Mouse (Mus musculus): ENCODE measurements around the gene Prkacb. TPM values are rescaled to one million over a fixed set of nuclear protein-coding genes. Genes with fewer than 3 reads are reported as not detected.
"Not testable (repeated sequence)": the region's sequence is repeated elsewhere in the genome, so short reads cannot be mapped to it uniquely, and the experiment has no call there.

Prkacb gene
- polyA plus RNA-seq, 1 experiment from 2014 or later = 67.3 TPM

DNA sequence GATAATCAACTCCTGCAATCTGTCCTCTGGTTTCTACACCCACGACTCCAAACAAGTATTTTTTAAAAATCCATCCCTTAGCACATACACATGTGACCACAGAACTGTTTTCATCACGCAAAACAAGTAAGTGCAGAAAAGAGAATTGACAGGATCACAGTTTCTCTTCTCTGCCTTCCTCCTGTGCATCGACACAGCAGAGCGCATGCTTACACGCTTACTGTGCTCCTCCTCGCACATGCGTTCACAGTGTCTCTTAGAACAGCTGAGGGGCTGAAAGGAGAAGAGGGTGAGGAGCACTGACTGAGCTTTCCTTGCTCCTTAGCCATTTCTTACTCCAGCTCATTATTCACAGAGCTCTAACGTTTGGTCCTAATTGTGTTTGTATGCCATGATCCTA lies 33.9 kb downstream of the Prkacb start:
- DNase-seq (ENCODE audit: low spot score) = no peak

- no peak for DNase-seq (ENCODE audit: low spot score)
Measured at GRCm38 (mm10) chr3:146778451-146778850, 34.3 kb downstream of the Prkacb start.

GRCm38 (mm10) chr3:146776711-146777110 lies 36.1 kb downstream of the Prkacb start:
- no peak for DNase-seq (ENCODE audit: low spot score)

DNA sequence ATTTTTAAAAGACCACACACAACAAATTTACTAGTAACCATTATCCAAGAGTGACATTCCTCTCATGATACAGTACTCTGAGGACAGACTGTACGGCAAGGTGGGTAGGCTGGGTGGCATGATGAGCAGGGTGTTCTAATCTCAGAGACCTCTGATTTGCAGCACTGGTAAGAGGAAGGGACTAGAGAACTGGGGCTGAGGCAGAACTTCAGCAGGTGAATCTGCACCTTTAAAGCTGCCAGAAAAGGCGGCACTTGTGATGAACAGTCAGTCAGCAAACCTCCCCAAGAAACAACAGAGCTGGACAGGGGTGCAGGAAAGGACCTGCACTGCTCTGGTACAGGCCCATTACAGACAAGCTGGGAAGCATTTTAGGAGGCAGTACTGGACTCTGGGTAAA lies 41.9 kb downstream of the Prkacb start:
- DNase-seq (ENCODE audit: low spot score) = no peak

DNA sequence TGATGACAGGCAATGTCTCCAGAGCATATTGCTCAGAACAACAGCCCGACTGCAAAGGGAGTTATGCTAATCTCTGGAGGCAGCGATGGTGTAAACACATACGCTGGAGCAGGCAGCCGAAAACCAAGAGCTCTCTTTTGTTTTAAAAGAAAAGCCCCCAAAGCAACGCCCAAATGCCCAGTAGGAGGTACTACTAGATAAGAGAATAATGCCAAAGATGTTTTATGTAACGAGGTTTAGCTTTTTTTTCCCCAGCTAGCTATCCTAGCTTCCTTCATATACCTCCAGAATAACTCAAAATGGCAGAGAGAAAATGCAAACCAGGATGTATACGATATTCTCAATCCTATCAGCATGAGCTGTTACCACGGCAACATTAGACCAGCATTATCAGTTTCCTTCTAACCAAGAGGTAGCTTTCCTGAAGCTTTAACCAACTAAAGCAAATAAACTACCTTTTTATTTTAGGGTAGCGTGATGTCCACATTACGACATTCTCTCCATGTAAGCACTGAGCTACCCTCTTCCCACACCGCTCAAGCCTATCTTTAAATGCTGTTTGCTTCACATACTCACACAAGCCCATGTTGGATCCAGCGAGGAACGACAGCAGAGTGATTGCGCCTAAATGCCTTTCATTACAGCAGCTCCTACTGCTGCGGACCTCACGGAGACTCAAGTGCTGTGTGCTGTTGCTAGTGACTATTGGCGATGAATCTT lies 42.7 kb downstream of the Prkacb start:
- no peak for DNase-seq (ENCODE audit: low spot score)

GRCm38 (mm10) chr3:146769569-146769939 lies 43.2 kb downstream of the Prkacb start:
- DNase-seq (ENCODE audit: low spot score) = no peak

DNA sequence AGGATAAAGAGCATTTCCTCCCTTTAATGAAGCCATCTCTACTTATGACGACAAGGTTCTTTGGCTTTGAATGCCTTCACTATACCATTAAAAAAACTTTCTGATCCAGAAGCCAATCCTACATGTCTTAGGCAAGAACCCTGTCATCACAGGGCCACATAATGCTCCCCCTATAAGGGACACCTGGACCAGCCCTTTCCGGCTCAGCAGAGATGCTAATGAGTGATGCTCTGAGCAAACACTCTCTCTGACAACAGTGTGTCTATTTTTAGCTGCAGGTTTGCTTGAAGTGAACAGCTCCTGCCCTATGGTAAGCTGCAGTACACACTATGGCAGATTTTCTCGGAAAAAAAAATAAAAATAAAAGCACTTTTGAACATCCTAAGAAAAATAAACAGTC lies 43.9 kb downstream of the Prkacb start:
- DNase-seq (ENCODE audit: low spot score) = no peak

DNA sequence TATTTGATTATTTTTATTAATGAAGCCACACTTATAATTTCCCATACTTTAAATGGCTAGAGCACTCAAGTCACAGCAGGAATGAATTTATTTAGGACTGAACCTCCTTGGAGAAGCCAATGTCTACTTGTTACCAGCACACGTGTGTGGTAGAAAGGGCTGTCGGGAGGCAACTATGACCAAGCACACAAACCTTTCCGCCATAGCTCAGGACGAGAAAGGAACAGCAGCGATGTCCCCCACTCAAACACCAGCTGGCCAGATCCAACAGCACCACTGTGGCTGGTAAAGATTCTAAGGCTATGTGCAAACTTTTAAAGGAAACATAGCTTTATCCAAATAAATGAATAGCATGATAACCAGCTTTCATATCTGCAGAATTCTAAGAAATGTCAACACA lies 44.4 kb downstream of the Prkacb start:
- DNase-seq (ENCODE audit: low spot score) = no peak

DNA sequence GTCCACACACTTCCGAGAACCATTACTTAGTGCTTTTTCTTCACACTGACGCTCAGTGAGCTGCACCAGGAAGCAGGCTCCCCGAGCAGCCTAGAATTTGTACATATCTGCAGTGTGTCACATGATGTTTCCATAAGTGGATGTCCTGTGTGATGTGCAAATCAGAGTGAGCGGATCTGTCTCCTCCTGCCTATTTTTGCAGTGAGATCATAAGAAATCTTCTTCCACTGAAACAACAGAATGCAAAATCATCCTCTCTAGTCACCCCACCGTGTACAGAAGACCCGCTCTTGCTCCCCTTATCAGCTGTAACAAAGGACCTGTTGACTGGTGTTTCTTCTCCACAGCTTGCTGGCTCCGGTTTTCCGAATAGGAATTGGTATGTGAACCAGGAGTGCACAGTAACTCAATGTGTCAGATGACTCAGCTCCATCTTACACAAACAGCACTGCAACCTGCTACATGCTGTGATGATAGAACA lies 46.0 kb downstream of the Prkacb start:
- DNase-seq (ENCODE audit: low spot score) = no peak

DNA sequence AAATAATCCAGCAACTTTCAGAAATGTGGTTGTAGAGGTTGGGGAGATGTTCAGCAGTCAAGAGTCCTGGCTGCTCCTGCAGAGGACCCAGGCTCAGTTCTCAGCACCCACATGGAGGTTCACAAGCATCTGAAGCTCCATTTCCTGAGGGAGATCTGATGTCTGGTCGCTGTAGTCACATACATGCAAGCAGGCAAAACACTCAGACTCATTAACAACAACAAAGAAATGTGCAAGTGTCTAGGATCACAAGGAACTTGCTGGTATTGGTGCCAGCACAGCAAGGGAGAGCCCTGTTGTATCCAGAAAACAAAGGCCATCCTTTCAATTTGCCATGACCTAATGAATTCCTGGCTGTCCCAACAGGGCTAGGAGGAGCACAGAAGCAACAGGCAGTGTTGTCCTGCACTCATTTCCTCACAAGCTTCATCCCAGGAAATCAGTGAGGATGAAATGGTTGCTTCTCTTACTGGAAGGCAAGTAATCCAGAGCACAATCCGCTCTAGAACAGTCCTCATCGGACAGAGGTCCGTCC lies 46.7 kb downstream of the Prkacb start:
- DNase-seq (ENCODE audit: low spot score) = no peak

- DNase-seq (ENCODE audit: low spot score) = peak; percentile 28
Measured at GRCm38 (mm10) chr3:146764871-146765529, 47.8 kb downstream of the Prkacb start.

DNA sequence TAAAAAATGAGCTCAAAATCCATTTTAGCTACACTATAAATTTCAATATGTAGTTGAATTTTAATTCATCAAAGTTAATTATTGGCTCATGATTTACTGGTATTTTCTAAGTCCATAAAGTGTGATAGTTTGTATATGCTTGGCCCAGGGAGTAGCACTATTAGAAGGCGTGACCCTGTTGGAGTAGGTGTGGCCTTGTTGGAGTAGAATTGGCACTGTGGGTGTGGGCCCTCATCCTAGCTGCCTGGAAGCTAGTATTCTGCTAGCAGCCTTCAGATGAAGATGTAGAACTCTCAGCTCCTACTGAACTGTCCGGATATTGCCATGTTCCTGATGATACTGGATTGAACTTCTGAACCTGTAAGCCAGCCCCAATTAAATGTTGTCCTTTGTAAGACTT lies 49.7 kb downstream of the Prkacb start:
- not testable (repeated sequence) for DNase-seq (ENCODE audit: low spot score)

DNA sequence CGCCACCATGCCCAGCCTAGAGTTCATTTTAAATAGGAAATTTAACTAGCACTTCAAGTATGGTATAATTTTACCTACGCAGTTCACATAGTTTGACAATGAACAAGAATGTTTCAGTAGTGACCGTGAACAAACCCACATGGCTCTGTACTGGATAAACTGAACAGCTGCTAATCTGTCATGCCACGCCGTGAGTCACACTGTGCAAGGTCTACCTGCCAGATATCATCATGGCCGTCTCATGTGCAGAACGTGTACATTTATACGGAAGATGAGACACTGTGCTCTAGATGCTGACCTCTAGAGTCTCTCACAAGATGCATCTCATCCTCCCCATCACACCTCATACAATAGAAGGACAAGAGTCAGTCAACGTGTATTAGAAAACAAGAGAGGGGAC lies 51.5 kb downstream of the Prkacb start:
- no peak for DNase-seq (ENCODE audit: low spot score)

DNA sequence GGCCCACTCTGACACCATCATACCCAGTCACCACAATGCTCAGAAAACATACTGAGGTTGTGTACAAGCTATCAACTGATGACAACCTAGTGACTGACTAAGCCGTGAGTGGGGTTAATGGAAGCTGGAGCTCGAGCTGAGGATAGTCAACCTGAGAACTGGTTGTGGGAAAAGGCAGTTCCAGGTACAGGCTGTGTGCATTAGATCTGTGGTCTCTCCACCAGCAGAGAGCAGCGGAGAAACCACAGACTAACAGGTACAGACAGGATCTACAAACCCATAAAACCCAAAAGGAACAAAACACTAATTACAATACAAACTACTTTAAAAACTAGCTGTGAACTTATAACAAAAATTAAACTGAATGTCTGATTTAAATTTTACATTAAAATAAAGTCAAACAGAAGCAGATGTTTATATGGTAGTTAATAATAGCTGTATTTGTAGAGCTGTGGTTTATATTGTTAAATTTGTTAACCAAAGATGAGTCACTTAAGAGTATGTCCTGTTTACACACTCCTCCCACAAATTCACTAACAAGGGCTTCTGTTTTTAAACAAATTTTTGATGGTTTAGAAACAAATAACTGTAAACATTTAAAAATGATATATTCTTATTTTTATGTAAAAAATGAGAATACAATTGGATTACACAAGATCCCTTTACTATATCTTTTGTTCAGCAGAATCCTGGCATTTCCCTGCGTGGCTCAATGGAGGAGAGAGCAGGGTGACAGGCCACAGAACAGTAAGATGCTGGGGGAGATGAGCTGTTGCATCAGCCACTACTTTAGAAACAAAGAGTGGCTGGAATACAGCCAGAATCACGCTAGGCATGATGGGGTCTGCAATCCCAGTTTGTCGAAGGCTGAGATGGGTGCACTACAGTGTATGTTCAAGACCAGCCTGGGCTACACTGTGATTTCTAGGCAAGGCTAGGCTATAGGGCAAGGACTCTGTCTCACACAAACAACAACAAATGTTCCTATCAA lies 54.5 kb downstream of the Prkacb start:
- DNase-seq (ENCODE audit: low spot score) = no peak

DNA sequence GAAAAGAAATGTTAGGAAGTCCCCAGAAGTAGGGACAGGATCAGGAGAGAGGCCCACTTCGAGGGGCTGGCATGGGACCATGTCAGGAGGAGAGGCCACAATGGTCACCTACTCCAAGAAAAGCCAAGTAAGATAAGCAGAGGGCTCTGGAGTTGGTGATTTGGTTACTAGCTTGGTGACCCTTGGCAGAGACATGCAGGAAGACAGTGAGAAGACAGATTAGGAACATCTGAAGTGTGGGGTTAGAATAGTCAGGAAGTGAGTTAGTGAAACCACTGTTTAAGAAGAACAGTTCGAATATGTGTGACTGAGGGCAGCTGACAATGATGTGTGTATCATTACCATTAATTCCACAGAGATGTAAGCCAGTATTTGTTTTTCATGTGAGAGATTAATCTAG lies 58.5 kb downstream of the Prkacb start:
- DNase-seq (ENCODE audit: low spot score) = no peak

DNA sequence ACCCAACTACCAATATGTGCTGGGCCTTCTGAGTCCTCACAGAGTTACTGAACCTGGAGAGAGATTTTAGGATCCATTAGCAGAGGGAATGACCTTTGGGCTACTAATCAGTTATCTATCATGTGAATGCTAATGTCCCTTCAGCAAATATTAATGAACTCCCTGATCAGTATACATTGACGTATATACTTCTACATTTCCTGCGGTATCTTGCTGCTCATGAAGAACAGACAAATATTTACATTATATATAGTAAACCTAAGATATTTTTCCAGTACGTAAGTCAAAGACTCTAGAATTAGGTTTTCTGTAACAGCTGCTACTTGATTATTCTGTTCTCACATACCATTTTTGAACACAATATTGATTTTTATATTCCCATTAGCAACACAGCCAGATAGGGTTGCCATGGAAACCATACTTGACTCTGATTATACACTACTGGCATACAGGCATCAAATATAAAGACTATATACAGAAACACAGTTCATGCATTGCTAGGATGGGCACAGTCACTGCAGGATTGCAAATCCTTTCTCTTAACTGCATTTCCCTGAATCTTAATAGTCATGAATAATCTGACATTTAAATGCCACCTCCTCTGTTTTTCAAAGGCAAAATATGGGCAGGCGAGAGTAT lies 71.1 kb downstream of the Prkacb start:
- DNase-seq (ENCODE audit: low spot score) = no peak

GRCm38 (mm10) chr3:146741158-146741557 lies 71.6 kb downstream of the Prkacb start:
- no peak for DNase-seq (ENCODE audit: low spot score)

- DNase-seq (ENCODE audit: low spot score) = not testable (repeated sequence)
Measured at GRCm38 (mm10) chr3:146736186-146736585, 76.6 kb downstream of the Prkacb start.

DNA sequence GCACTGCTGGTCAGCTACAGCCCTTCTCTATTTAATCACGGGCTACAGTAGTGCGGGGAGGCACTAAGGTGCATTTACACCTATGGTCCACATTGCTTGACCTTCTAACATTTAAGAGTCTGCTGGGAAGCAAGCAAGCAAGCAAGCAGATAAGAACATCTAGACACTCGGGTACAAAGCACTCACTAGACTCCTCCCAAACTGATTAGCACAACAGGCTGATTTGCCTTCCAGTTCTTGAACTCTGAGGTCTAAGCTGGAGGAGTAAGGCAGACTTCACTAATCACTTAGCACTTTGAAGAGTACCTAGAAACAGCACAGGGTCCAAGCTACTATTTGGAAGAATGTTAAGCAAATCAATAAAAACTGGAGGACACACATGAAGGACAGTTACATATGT lies 77.1 kb downstream of the Prkacb start:
- DNase-seq (ENCODE audit: low spot score) = no peak

GRCm38 (mm10) chr3:146734907-146735629 lies 77.7 kb downstream of the Prkacb start:
- DNase-seq (ENCODE audit: low spot score) = no peak
